Mouse (Mus musculus): Measurements from ENCODE around the gene Myo9b. TPM values are rescaled to one million over a fixed set of nuclear protein-coding genes. Genes with fewer than 3 reads are reported as not detected.
"Not testable (repeated sequence)": the region's sequence is repeated elsewhere in the genome, so short reads cannot be mapped to it uniquely, and the experiment has no call there.

Myo9b gene
- polyA plus RNA-seq, 1 experiment from 2014 or later: 5.8 TPM

DNA sequence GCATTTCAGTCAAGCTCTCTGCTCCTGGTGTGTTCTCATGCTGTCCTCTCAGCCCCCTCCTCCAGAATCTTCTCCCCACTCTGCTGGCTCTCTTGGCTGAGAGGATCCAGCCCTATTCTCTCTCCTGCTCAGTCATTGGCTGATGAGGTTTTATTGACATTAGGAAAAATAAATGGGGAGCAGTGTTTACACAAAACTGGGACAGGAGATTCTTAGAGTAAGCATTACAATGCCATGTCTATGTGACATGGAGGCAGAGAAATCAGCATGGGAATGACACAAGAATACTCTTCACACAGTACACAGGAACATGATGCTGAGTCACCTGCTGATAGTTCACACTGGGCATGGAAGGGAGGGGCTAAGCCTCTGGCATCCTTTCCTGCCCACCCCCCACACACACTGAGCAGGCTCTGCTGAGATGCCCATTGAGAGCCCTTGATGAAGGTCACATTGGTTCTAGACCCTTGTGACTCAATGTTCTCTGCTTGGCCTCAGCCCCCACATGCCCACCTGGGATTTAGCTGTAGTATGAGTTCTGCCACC is 44.0 kb downstream of the Myo9b start:
- DNase-seq (ENCODE audit: low spot score): no peak
- Histone ChIP-seq H3K4me3 (ENCODE audit: low read depth, low read length) (no peak overlapping the region), H3K27me3 (ENCODE audit: control insufficient read depth, insufficient read depth, low read length) (no peaks in the 10 kb centered on the region), H3K4me2 (replicated peaks; ENCODE audit: low read depth) (no peak overlapping the region), H3K4me1 (replicated peaks; ENCODE audit: control insufficient read depth, insufficient read depth) (no peaks in the 10 kb centered on the region), H3K9ac (ENCODE audit: low read length) (no peak overlapping the region), H3K27ac (replicated peaks) (no peak overlapping the region), H3K9me3 (ENCODE audit: control insufficient read depth, low read length) (no peaks in the 10 kb centered on the region), H3K36me3 (ENCODE audit: control insufficient read depth, insufficient read depth, low read length) (no peaks in the 10 kb centered on the region)
- no peak for TF ChIP-seq CTCF (IDR thresholded peaks at IDR 0.05; ENCODE audit: low read depth)
- TF ChIP-seq EP300 (optimal IDR thresholded peaks at IDR 0.05): no peak
- peak; percentile 31; the same call in 1 of the 2 replicates for ATAC-seq (ENCODE audit: low FRiP score, low TSS enrichment)

DNA sequence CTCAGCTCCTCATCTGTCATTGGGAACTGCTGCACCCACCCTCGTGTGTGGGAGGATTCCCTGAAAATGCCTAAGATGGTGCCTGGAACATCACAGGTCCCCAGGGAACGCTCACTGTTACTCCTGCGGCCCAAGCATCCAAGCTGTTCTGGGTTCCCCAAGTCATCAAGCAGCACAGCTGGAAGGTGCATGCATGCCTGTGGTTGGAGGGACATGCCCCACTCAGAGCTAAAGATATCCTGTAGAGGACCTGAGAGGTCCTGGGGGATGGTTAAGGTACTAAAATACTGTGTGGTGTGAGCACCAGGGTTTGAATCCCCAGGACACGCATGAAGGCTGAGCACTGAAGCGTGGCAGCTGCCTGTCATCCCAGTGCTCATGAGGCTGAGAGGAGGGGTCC is 46.1 kb downstream of the Myo9b start:
- not testable (repeated sequence) for H3K4me1 ChIP-seq (replicated peaks; ENCODE audit: control insufficient read depth, insufficient read depth); H3K4me3 ChIP-seq (ENCODE audit: low read depth, low read length); H3K27me3 ChIP-seq (ENCODE audit: control insufficient read depth, insufficient read depth, low read length); H3K4me2 ChIP-seq (replicated peaks; ENCODE audit: low read depth); H3K9ac ChIP-seq (ENCODE audit: low read length); H3K36me3 ChIP-seq (ENCODE audit: control insufficient read depth, insufficient read depth, low read length); ATAC-seq (ENCODE audit: low FRiP score, low TSS enrichment); DNase-seq (ENCODE audit: low spot score); H3K9me3 ChIP-seq (ENCODE audit: control insufficient read depth, low read length); H3K27ac ChIP-seq (replicated peaks)
- 81% methylated on average over 5 of the region's 5 CpGs for WGBS

DNA sequence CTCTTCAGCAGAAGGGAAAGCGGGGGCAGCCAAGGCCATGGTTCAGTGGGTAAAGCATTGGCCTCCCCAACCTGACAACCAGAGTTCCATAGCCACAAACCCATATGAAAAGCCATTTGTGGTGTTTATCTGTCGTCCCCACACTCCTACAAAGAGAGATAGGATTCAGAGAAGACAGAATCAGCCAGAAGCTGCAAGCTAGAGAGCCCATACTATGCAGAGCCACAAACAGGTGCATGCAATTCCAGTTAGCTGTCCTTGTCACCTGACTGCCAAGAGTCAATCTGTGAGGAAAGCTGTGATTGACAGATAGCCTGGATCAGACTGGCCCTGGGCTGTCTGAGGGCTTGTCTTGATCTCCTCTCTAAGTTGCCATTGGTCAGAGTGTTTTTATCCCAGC is 47.2 kb downstream of the Myo9b start:
- not testable (repeated sequence) for H3K4me1 ChIP-seq (replicated peaks; ENCODE audit: control insufficient read depth, insufficient read depth); H3K4me3 ChIP-seq (ENCODE audit: low read depth, low read length); H3K9me3 ChIP-seq (ENCODE audit: control insufficient read depth, low read length); H3K9ac ChIP-seq (ENCODE audit: low read length); H3K27me3 ChIP-seq (ENCODE audit: control insufficient read depth, insufficient read depth, low read length); H3K36me3 ChIP-seq (ENCODE audit: control insufficient read depth, insufficient read depth, low read length); ATAC-seq (ENCODE audit: low FRiP score, low TSS enrichment); H3K27ac ChIP-seq (replicated peaks); H3K4me2 ChIP-seq (replicated peaks; ENCODE audit: low read depth); DNase-seq (ENCODE audit: low spot score)
- WGBS: 95% methylated on average over 2 of the region's 2 CpGs

DNA sequence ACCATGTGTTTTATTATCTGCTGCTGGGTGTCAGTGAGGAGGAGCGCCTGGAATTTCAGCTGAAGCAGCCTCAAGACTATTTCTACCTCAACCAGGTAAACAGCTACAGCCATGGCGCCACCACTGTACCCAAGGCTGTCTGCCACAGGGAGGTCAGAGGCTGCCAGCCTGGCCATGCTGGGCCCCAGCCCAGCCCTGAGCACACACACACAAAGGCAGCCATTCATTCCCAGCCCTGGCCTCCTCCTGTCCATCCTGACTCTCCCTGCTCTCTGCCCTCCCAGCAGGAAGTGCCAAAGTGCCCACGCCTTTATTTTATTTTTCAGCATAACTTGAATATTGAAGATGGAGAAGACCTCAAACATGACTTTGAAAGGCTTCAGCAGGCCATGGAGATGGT is 50.4 kb downstream of the Myo9b start:
- no peak for TF ChIP-seq EP300 (optimal IDR thresholded peaks at IDR 0.05)
- TF ChIP-seq CTCF (IDR thresholded peaks at IDR 0.05; ENCODE audit: low read depth): no peak
- WGBS: 86% methylated on average over 3 of the region's 3 CpGs
- DNase-seq (ENCODE audit: low spot score): peak; percentile 35
- no peaks in the 10 kb centered on the region for H3K4me1 ChIP-seq (replicated peaks; ENCODE audit: control insufficient read depth, insufficient read depth)
- ATAC-seq (ENCODE audit: low FRiP score, low TSS enrichment): peak; percentile 77
- H3K36me3 ChIP-seq (ENCODE audit: control insufficient read depth, insufficient read depth, low read length): peaks cover 14% of the 10 kb centered on the region
- H3K4me2 ChIP-seq (replicated peaks; ENCODE audit: low read depth): no peak overlapping the region
- H3K9me3 ChIP-seq (ENCODE audit: control insufficient read depth, low read length): no peaks in the 10 kb centered on the region
- H3K4me3 ChIP-seq (ENCODE audit: low read depth, low read length): no peak overlapping the region
- H3K27ac ChIP-seq (replicated peaks): no peak overlapping the region
- no peak overlapping the region for H3K9ac ChIP-seq (ENCODE audit: low read length)
- H3K27me3 ChIP-seq (ENCODE audit: control insufficient read depth, insufficient read depth, low read length): no peaks in the 10 kb centered on the region

DNA sequence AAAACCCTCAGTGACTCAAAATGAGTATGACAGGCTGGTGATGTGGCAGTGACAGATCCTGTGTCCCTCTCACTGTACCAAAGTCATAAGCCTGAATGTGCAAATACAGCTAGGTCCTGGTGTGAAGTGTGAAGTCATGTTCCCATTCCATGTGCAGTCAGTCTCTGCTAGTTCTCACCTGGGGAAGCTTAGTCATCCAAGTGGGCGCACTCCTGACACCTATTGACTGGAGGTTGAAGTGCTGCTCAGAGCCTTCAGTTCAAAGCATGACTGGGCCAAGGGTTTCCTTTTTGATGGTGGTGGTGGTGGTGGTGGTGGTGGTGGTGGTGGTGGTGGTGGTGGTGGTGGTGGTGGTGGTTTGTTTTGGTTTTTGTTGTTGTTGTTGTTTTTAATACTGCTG is 52.3 kb downstream of the Myo9b start:
- Histone ChIP-seq H3K36me3 (ENCODE audit: control insufficient read depth, insufficient read depth, low read length) (peaks cover 17% of the 10 kb centered on the region), H3K9me3 (ENCODE audit: control insufficient read depth, low read length) (no peaks in the 10 kb centered on the region), H3K4me2 (replicated peaks; ENCODE audit: low read depth) (no peak overlapping the region), H3K27ac (replicated peaks) (no peak overlapping the region), H3K4me3 (ENCODE audit: low read depth, low read length) (no peak overlapping the region), H3K4me1 (replicated peaks; ENCODE audit: control insufficient read depth, insufficient read depth) (no peaks in the 10 kb centered on the region), H3K27me3 (ENCODE audit: control insufficient read depth, insufficient read depth, low read length) (no peaks in the 10 kb centered on the region), H3K9ac (ENCODE audit: low read length) (no peak overlapping the region)
- ATAC-seq (ENCODE audit: low FRiP score, low TSS enrichment): peak; percentile 79
- WGBS: 87% methylated on average over 1 of the region's 1 CpGs
- TF ChIP-seq CTCF (IDR thresholded peaks at IDR 0.05; ENCODE audit: low read depth): peak; percentile 73
- TF ChIP-seq EP300 (optimal IDR thresholded peaks at IDR 0.05): no peak
- peak; percentile 69 for DNase-seq (ENCODE audit: low spot score)

DNA sequence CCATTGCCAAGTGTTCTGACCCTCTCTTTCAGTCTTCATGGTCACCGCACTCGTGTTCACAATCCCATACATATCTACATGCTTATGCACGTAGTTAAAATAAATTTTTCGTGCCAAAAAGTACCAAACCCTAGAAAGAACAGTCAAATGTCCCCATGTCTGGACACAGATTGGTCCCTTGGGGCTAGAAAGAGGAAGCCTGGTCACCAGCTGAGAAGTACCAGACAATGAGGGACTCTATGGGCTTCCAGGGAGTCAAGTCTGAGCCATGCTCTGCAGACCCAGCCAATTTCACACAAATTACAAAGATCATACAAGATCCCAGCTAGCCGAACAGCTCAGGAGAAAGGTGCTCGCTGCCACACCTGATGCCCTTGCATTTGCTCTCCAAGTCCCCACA is 65.3 kb downstream of the Myo9b start:
- 95% methylated on average over 5 of the region's 6 CpGs for WGBS
- not testable (repeated sequence) for H3K27ac ChIP-seq (replicated peaks); H3K27me3 ChIP-seq (ENCODE audit: control insufficient read depth, insufficient read depth, low read length); H3K4me3 ChIP-seq (ENCODE audit: low read depth, low read length); DNase-seq (ENCODE audit: low spot score); H3K9me3 ChIP-seq (ENCODE audit: control insufficient read depth, low read length); H3K9ac ChIP-seq (ENCODE audit: low read length); H3K4me2 ChIP-seq (replicated peaks; ENCODE audit: low read depth); ATAC-seq (ENCODE audit: low FRiP score, low TSS enrichment); H3K4me1 ChIP-seq (replicated peaks; ENCODE audit: control insufficient read depth, insufficient read depth); H3K36me3 ChIP-seq (ENCODE audit: control insufficient read depth, insufficient read depth, low read length)
